Mouse (Mus musculus): ENCODE measurements around the gene Rpl38. TPM values are rescaled to one million over a fixed set of nuclear protein-coding genes. Genes with fewer than 3 reads are reported as not detected.

Gene Rpl38
- polyA plus RNA-seq, 1 experiment from 2014 or later, result 1,061 TPM

GRCm38 (mm10) chr11:114720535-114720934 lies 52.2 kb downstream of the Rpl38 start:
- H3K4me1 ChIP-seq (ENCODE audit: control insufficient read depth, insufficient read depth, low read length), result no peaks in the 10 kb centered on the region
- no peak overlapping the region for H3K27ac ChIP-seq (ENCODE audit: low read depth, low read length)
- no peaks in the 10 kb centered on the region for H3K27me3 ChIP-seq (ENCODE audit: control insufficient read depth, insufficient read depth, low read length)
- H3K36me3 ChIP-seq (ENCODE audit: control insufficient read depth, insufficient read depth, low read length), result no peaks in the 10 kb centered on the region
- no peak for ATAC-seq (ENCODE audit: low FRiP score, low TSS enrichment)
- no peak overlapping the region for H3K4me2 ChIP-seq (replicated peaks; ENCODE audit: low read depth, low read length)
- no peak overlapping the region for H3K9ac ChIP-seq (ENCODE audit: low read depth, low read length)
- H3K9me3 ChIP-seq (ENCODE audit: control insufficient read depth, low read length), result no peaks in the 10 kb centered on the region
- H3K4me3 ChIP-seq (ENCODE audit: low read length), result no peak overlapping the region
- WGBS, result 55% methylated on average over 10 of the region's 10 CpGs

Other genes starting within 250 kb of the Rpl38 start
- 9.1 and 10.4 TPM in 2 replicates for gene Ttyh2, start 6.9 kb downstream of the Rpl38 start, polyA plus RNA-seq (2014; fragmentation: Nextera tagmentation; extraction: Ambion mirVana)
- gene Dnaic2, start 58.9 kb downstream of the Rpl38 start, polyA plus RNA-seq (2014; fragmentation: Nextera tagmentation; extraction: Ambion mirVana), result 0.28 and 0.36 TPM in 2 replicates
- gene Kif19a, start 96.9 kb downstream of the Rpl38 start, polyA plus RNA-seq (2014; fragmentation: Nextera tagmentation; extraction: Ambion mirVana), result 0.14 and 0.21 TPM in 2 replicates
- gene Btbd17, start 127.4 kb downstream of the Rpl38 start, polyA plus RNA-seq (2014; fragmentation: Nextera tagmentation; extraction: Ambion mirVana), result 0.77 and 1.6 TPM in 2 replicates
- gene Gpr142, start 130.4 kb downstream of the Rpl38 start, polyA plus RNA-seq (2014; fragmentation: Nextera tagmentation; extraction: Ambion mirVana), result 0.19 TPM in 1 of 2 replicates, not detected in the other
- 49.9 and 105 TPM in 2 replicates for gene Gprc5c, start 182.6 kb downstream of the Rpl38 start, polyA plus RNA-seq (2014; fragmentation: Nextera tagmentation; extraction: Ambion mirVana)
- gene Cd300a, start 221.5 kb downstream of the Rpl38 start, polyA plus RNA-seq (2014; fragmentation: Nextera tagmentation; extraction: Ambion mirVana), result 0.91 and 1.2 TPM in 2 replicates

Measured in kidney, embryonic 14.5 days (tissue).